Mouse (Mus musculus) WW6 (cell line): ENCODE data around the gene Cmtm3.

ENCODE experiments used
- DNase-seq: peaks from one replicate; pipeline ENCODE4 v3.0.0-alpha.2; 2013; ENCODE audit warnings: low read depth, low spot score

Cmtm3 gene

DNA sequence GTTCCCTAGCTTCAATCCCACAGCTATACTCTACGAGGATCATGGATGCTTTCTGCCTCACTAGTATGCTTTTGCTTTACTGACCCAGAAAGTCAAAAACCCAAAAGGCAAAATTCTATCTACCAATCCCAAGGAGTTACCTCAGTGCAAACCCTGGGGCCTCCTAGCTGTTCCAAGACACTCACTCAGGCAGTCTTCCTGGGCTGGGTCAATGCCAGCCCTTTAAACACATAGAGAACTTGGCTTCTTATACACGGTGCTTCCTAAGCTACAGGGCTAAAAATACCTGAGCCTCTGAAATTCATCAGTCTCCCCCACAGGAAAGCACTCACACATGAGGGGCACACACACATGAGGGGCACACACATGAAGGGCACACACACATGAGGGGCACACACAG is 44.1 kb downstream of the Cmtm3 start:
- DNase-seq, result no peak

- no peak for DNase-seq
These were observed 44.8 kb downstream of the Cmtm3 start for GRCm38 (mm10) chr8:104383977-104384376.

GRCm38 (mm10) chr8:104386693-104387092 is 47.5 kb downstream of the Cmtm3 start:
- no peak for DNase-seq

GRCm38 (mm10) chr8:104387501-104387900 is 48.3 kb downstream of the Cmtm3 start:
- DNase-seq, result no peak

- no peak for DNase-seq
These were observed 48.8 kb downstream of the Cmtm3 start for GRCm38 (mm10) chr8:104387980-104388379.

- DNase-seq, result no peak
These were observed 51.0 kb downstream of the Cmtm3 start for GRCm38 (mm10) chr8:104390245-104390644.

DNA sequence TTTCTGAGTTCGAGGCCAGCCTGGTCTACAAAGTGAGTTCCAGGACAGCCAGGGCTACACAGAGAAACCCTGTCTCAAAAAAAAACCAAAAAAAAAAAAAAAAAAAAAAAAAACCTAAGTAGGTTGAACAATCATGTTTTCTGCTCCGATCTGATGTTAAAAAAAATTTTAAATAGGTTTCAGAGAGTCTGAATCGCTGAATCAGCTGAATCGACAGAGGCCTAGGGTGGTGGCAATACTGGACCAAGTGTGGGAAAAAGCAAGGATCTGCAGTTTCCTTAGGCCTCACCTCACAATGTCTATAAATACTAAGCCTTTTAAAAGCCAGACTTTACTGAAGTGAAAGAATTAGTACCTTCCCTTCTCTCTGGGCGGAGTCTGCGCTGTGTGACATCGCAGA is 53.9 kb downstream of the Cmtm3 start:
- no peak for DNase-seq

DNA sequence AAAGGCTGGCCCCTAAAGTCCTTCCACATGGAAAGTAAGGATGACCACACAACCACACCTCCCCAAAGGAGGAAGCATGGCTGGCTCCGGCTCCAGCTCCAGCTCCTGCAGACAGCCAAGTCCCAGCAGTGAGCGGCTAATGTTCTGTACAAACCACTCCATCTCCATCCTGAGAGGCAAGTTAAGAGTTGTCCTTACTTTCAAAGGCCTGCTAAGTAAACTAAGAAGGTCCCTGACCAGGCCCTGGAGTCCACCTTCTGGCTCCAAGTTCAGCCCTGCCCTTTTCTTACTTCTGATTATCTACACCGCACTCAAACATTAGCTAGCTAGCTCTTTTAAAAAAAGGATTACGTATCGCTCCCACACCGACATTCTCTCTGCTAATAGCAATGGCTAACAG is 54.6 kb downstream of the Cmtm3 start:
- DNase-seq, result no peak

- DNase-seq, result no peak
These were observed 55.8 kb downstream of the Cmtm3 start for GRCm38 (mm10) chr8:104394801-104395702.

GRCm38 (mm10) chr8:104395703-104396357 is 56.6 kb downstream of the Cmtm3 start, which contains the start of gene Cmtm4:
Cmtm4 (minus strand) TSS chr8:104395807.
- no peak for DNase-seq
